Mouse (Mus musculus) forebrain, embryonic 16.5 days (tissue): Measurements from ENCODE around the gene Grin2c. TPM values are rescaled to one million over a fixed set of nuclear protein-coding genes. Genes with fewer than 3 reads are reported as not detected.

ENCODE experiments used
- ATAC-seq: fragments of 200-750 bp; cut with Nextera tagmentation; 2 replicates; pipeline ENCODE4 v1.8.0; 2017; ENCODE audit warnings: mild to moderate bottlenecking, moderate library complexity
- H3K27ac ChIP-seq: fragments of 300-500 bp; sonication (generic); 2 replicates; pipeline ENCODE4 v1.5.1; 2014; ENCODE audit warnings: low read length, control low read depth
- H3K27me3 ChIP-seq: fragments of 300-500 bp; sonication (generic); replicated peaks from 2 replicates; pipeline ENCODE4 v1.6.1; 2014; ENCODE audit warnings: low read length; ENCODE audit not compliant: control insufficient read depth, insufficient read depth
- H3K36me3 ChIP-seq: fragments of 300-500 bp; sonication (generic); 2 replicates; pipeline ENCODE4 v1.6.1; 2014; ENCODE audit not compliant: control insufficient read depth, insufficient read depth
- H3K4me1 ChIP-seq: fragments of 300-500 bp; sonication (generic); replicated peaks from 2 replicates; pipeline ENCODE4 v1.6.1; 2014; ENCODE audit warnings: low read length; ENCODE audit not compliant: control insufficient read depth, insufficient read depth
- H3K4me2 ChIP-seq: fragments of 300-500 bp; sonication (generic); 2 replicates; pipeline ENCODE4 v1.6.1; 2014; ENCODE audit warnings: mild to moderate bottlenecking, low read length, control low read depth
- H3K4me3 ChIP-seq: fragments of 300-500 bp; sonication (generic); replicated peaks from 2 replicates; pipeline ENCODE4 v1.5.1; 2014; ENCODE audit warnings: mild to moderate bottlenecking, low read length, control low read depth
- H3K9ac ChIP-seq: fragments of 300-500 bp; sonication (generic); replicated peaks from 2 replicates; pipeline ENCODE4 v1.6.1; 2014; ENCODE audit warnings: low read depth, low read length, control low read depth
- H3K9me3 ChIP-seq: fragments of 300-500 bp; sonication (generic); 2 replicates; pipeline ENCODE4 v1.6.1; 2016; ENCODE audit warnings: low read length; ENCODE audit not compliant: control insufficient read depth
- WGBS: fragments of 180-500 bp; shearing (Covaris S2); extraction: QIAGEN DNeasy Blood & Tissue Kit; methylation state at CpG from one replicate; pipeline ENCODE4 v1.1.7; 2014; 5-methylcytosine and 5-hydroxymethylcytosine counted together
- polyA plus RNA-seq: library from polyadenylated mRNA; unstranded; fragments of >200 nt; fragmentation: Nextera tagmentation; extraction: Ambion mirVana; gene quantifications from 2 replicates; pipeline ENCODE4 v1.2.1, GENCODE M21; 2015

The Grin2c gene
- polyA plus RNA-seq, 1 experiment from 2014 or later = 0.37 TPM

GRCm38 (mm10) chr11:115229021-115229930 lies 37.8 kb downstream of the Grin2c start:
- Histone ChIP-seq H3K27ac (no peak overlapping the region), H3K36me3 (no peaks in the 10 kb centered on the region), H3K9me3 (no peaks in the 10 kb centered on the region), H3K4me2 (no peak overlapping the region), H3K9ac (no peak overlapping the region), H3K4me3 (no peak overlapping the region), H3K4me1 (peaks cover 71% of the 10 kb centered on the region), H3K27me3 (no peaks in the 10 kb centered on the region)
- no peak for ATAC-seq
- 49% methylated on average over 15 of the region's 15 CpGs for WGBS

DNA sequence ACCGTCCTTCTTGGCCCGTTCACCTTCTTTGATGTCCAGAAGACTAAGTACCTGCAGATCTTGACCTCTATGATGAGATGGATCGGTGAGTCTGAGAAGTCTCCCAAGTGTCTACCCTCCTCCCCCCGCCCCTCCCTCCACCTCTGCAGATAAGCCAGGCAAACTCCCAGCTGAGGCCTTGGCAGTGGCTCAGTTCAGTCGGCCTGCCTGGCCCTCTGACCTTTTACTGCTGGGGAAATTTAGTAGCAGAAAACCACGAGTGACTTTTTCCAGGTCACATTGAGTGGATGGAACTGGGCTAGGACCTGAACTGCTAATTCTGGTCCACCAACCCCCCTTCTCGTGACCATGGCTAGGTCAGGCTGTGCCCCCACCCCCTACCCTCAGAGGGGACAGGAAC lies 38.6 kb downstream of the Grin2c start:
- WGBS = 80% methylated on average over 7 of the region's 7 CpGs
- H3K4me1 ChIP-seq = peaks cover 64% of the 10 kb centered on the region

DNA sequence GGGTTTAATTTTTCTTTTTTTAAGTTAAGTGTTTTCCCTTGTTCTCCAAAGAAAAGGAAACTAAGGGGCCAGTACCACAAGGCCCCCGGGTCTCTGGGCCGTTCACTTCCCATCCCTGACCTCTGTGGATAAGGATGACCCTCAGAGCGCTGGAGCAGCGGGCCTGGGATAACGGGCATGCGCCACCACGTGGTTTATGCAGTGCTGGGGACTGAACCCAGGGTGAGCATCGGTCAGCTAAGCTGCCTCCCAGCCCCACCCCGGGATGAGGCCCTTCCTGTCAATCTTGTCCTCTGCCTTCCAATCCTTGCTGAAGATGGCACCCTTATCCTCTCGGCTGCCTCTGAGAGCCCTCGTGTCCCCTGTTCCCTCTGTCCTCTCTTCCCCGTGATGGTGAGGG lies 39.4 kb downstream of the Grin2c start:
- Histone ChIP-seq H3K9me3 (no peaks in the 10 kb centered on the region), H3K9ac (0 out of 2 replicates have a peak overlapping the region, but pooled peaks have one; percentile 42), H3K4me2 (no peak overlapping the region), H3K27me3 (no peaks in the 10 kb centered on the region), H3K4me1 (peaks cover 67% of the 10 kb centered on the region), H3K36me3 (no peaks in the 10 kb centered on the region), H3K27ac (peak overlapping the region; percentile 48), H3K4me3 (no peak overlapping the region)
- 27% methylated on average over 12 of the region's 12 CpGs for WGBS
- no peak for ATAC-seq

More for the DNA sequence above, 38.6 kb downstream of the Grin2c start:
- Histone ChIP-seq H3K36me3 (no peaks in the 10 kb centered on the region), H3K4me3 (no peak overlapping the region), H3K4me2 (no peak overlapping the region), H3K27me3 (no peaks in the 10 kb centered on the region), H3K9ac (no peak overlapping the region), H3K27ac (no peak overlapping the region), H3K9me3 (no peaks in the 10 kb centered on the region)
- ATAC-seq = no peak

DNA sequence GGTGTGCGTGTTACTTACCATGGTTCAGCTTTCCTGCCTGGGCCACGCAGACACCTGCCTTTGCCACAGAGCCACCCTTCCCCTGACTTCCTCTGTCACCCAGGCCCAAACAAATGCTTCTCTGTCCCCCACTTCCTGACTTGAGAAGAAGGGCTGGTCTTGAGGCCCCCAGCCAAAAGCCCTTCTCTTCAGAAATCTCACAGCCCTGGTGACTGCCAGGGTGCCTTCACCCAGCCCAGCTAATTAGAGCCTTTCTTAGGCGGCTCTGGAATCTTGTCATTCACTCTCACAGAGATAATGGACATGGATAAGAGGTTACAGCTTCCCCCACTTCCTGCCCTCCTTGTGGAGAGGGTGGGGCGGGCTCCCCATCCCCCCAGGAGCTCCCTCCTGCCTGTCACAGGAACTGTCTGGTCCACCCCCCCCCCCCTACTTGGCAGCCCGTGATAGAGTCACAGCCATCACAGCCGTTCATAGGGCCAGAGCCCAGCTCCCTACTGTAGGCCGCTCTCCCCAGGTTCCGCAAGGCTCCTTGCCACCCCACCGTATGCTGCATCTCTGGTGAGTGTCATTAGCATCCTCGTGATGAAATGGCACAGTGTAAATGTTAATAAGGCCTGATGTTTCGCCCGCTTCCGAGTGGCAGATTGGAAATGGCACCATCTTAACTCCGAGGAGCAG lies 40.1 kb downstream of the Grin2c start:
- no peak overlapping the region for H3K4me2 ChIP-seq
- H3K4me3 ChIP-seq = no peak overlapping the region
- ATAC-seq = peak; percentile 86
- no peak overlapping the region for H3K9ac ChIP-seq
- no peaks in the 10 kb centered on the region for H3K36me3 ChIP-seq
- H3K27me3 ChIP-seq = no peaks in the 10 kb centered on the region
- H3K4me1 ChIP-seq = peaks cover 67% of the 10 kb centered on the region
- no peaks in the 10 kb centered on the region for H3K9me3 ChIP-seq
- WGBS = 10% methylated on average over 14 of the region's 14 CpGs
- peak overlapping the region; percentile 75 for H3K27ac ChIP-seq

GRCm38 (mm10) chr11:115225301-115225700 lies 41.7 kb downstream of the Grin2c start:
- no peaks in the 10 kb centered on the region for H3K36me3 ChIP-seq
- H3K4me2 ChIP-seq = no peak overlapping the region
- no peak for ATAC-seq
- H3K9me3 ChIP-seq = no peaks in the 10 kb centered on the region
- no peak overlapping the region for H3K4me3 ChIP-seq
- H3K27me3 ChIP-seq = no peaks in the 10 kb centered on the region
- WGBS = 36% methylated on average over 6 of the region's 6 CpGs
- peaks cover 64% of the 10 kb centered on the region for H3K4me1 ChIP-seq
- peak overlapping the region; percentile 39 for H3K27ac ChIP-seq
- H3K9ac ChIP-seq = no peak overlapping the region

- peak overlapping the region; percentile 39 for H3K27ac ChIP-seq
- H3K9ac ChIP-seq = no peak overlapping the region
- H3K4me2 ChIP-seq = no peak overlapping the region
- no peaks in the 10 kb centered on the region for H3K36me3 ChIP-seq
- H3K9me3 ChIP-seq = no peaks in the 10 kb centered on the region
- H3K4me1 ChIP-seq = peaks cover 64% of the 10 kb centered on the region
- 43% methylated on average over 8 of the region's 8 CpGs for WGBS
- H3K4me3 ChIP-seq = no peak overlapping the region
- H3K27me3 ChIP-seq = no peaks in the 10 kb centered on the region
- ATAC-seq = no peak
Measured at GRCm38 (mm10) chr11:115224889-115225288, 42.2 kb downstream of the Grin2c start.

DNA sequence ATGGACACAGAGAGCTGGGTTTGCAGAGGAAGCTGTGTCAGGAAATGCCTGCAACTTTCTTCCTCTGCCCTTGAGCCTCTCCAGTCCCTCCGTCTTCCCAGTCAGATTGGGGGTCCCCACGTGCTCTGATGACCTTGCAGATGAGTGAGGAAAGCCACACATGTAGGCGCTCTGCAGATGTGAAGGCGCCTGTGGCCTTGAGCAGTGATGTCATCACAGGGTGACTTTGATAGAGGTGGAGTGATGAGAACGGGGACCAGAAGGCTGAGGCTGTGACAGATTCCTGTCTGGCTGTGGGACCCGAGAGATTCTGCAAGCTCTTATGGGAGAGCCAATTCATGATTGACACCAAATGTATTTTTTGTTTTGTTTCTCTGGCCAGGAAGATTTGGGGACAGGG lies 43.2 kb downstream of the Grin2c start:
- H3K4me3 ChIP-seq = no peak overlapping the region
- H3K36me3 ChIP-seq = no peaks in the 10 kb centered on the region
- no peak overlapping the region for H3K9ac ChIP-seq
- ATAC-seq = no peak
- no peak overlapping the region for H3K4me2 ChIP-seq
- H3K4me1 ChIP-seq = peaks cover 60% of the 10 kb centered on the region
- no peaks in the 10 kb centered on the region for H3K27me3 ChIP-seq
- H3K9me3 ChIP-seq = no peaks in the 10 kb centered on the region
- WGBS = 82% methylated on average over 6 of the region's 6 CpGs
- H3K27ac ChIP-seq = no peak overlapping the region

DNA sequence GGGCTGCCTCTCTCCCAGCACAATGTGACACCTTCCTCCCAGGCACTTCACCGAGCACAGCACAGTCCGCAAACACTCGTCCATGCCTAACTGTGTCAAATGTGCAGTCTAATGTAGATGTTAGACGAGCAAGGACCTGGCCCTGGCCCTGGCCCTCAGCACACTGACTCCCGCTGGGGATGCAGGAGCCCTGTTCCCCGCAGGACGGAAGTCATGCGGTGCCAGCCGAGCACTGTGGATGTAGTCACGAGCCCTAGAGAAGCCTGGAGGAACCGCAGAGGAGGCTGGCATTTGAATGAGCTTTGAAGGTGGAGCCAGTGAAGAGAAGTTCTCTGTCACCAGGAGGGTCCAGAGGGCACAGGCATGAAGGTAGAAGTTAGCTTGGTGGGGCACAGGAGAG lies 43.6 kb downstream of the Grin2c start:
- no peak for ATAC-seq
- Histone ChIP-seq H3K9me3 (no peaks in the 10 kb centered on the region), H3K4me3 (no peak overlapping the region), H3K4me1 (peaks cover 60% of the 10 kb centered on the region), H3K27me3 (no peaks in the 10 kb centered on the region), H3K4me2 (no peak overlapping the region), H3K9ac (no peak overlapping the region), H3K36me3 (no peaks in the 10 kb centered on the region), H3K27ac (no peak overlapping the region)
- WGBS = 72% methylated on average over 11 of the region's 11 CpGs

GRCm38 (mm10) chr11:115222570-115222969 lies 44.5 kb downstream of the Grin2c start:
- Histone ChIP-seq H3K9ac (no peak overlapping the region), H3K27ac (no peak overlapping the region), H3K4me2 (no peak overlapping the region), H3K4me1 (peaks cover 56% of the 10 kb centered on the region), H3K36me3 (no peaks in the 10 kb centered on the region), H3K27me3 (no peaks in the 10 kb centered on the region), H3K9me3 (no peaks in the 10 kb centered on the region), H3K4me3 (no peak overlapping the region)
- WGBS = 37% methylated on average over 5 of the region's 5 CpGs
- no peak for ATAC-seq
